Mouse (Mus musculus) CH12.LX (cell line): ENCODE results near the gene Mtg1. TPM values are rescaled to one million over a fixed set of nuclear protein-coding genes. Genes with fewer than 3 reads are reported as not detected.

Experiments
- DNase-seq: peaks from one replicate; pipeline ENCODE4 v3.0.0-alpha.2; 2013; ENCODE audit errors: extremely low read depth
- H3K27ac ChIP-seq: 2 replicates; pipeline ENCODE4 v1.5.1; 2012; ENCODE audit warnings: low read depth, mild to moderate bottlenecking, control low read depth, moderate library complexity; ENCODE audit not compliant: insufficient read depth
- H3K27me3 ChIP-seq: replicated peaks from 2 replicates; pipeline ENCODE3; 2012; ENCODE audit warnings: inconsistent platforms
- H3K36me3 ChIP-seq, 2 experiments: replicated peaks in 1 of 2; 2 replicates each; pipeline versions ENCODE3 to v1.6.1; 2012; ENCODE audit warnings: inconsistent platforms in 1 of 2, low read length in 1 of 2, mild to moderate bottlenecking in 1 of 2, mixed read lengths in 1 of 2, moderate library complexity in 1 of 2; ENCODE audit not compliant: control insufficient read depth in 1 of 2, insufficient read depth in 1 of 2
- H3K4me1 ChIP-seq, 2 experiments: 2 replicates each; pipeline ENCODE4 v1.6.1; 2012; ENCODE audit warnings: inconsistent platforms in 1 of 2, moderate library complexity in 1 of 2; ENCODE audit not compliant: insufficient read depth in 2 of 2, control insufficient read depth in 1 of 2
- H3K4me2 ChIP-seq: 2 replicates; pipeline ENCODE4 v1.6.1; 2012; ENCODE audit warnings: low read depth, mild to moderate bottlenecking, control low read depth; ENCODE audit not compliant: poor library complexity, insufficient read depth, severe bottlenecking
- H3K4me3 ChIP-seq, 3 experiments: fragments of 150-350 bp in 1 of 3; sonication (generic) in 1 of 3; replicated peaks in 1 of 3; 2 replicates each; pipeline versions ENCODE3 to v1.5.1; 2011 to 2012; ENCODE audit warnings: low read depth in 2 of 3, low read length in 2 of 3, mild to moderate bottlenecking in 2 of 3, moderate library complexity in 2 of 3, control low read depth in 1 of 3, improper control_type of control experiment in 1 of 3, inconsistent platforms in 1 of 3, mixed read lengths in 1 of 3; ENCODE audit not compliant: poor library complexity in 1 of 3
- H3K79me2 ChIP-seq: replicated peaks from 2 replicates; pipeline ENCODE4 v1.6.1; 2012; ENCODE audit warnings: mild to moderate bottlenecking, moderate library complexity; ENCODE audit not compliant: control insufficient read depth, poor library complexity, insufficient read depth, severe bottlenecking; ENCODE audit errors: extremely low read depth
- H3K9ac ChIP-seq: 2 replicates; pipeline ENCODE4 v1.6.1; 2012; ENCODE audit warnings: low read depth, mild to moderate bottlenecking, control low read depth, moderate library complexity; ENCODE audit not compliant: insufficient read depth
- H3K9me3 ChIP-seq: replicated peaks from 2 replicates; pipeline ENCODE3; 2012; ENCODE audit warnings: low read length, inconsistent platforms, mixed read lengths
- BHLHE40 ChIP-seq: IDR thresholded peaks from 2 replicates; pipeline ENCODE4 v1.6.1; 2011; ENCODE audit warnings: mild to moderate bottlenecking, low read depth, low read length, improper control_type of control experiment
- CHD1 ChIP-seq: IDR thresholded peaks from 2 replicates; pipeline ENCODE4 v1.6.1; 2012; ENCODE audit warnings: low read depth, low read length, improper control_type of control experiment, inconsistent platforms
- CHD2 ChIP-seq: IDR thresholded peaks from 2 replicates; pipeline ENCODE4 v1.6.1; 2011; ENCODE audit warnings: low read length, improper control_type of control experiment
- ELF1 ChIP-seq: IDR thresholded peaks from 2 replicates; pipeline ENCODE4 v1.6.1; 2014; ENCODE audit warnings: low read depth, mild to moderate bottlenecking, inconsistent platforms, low read length, improper control_type of control experiment
- GABPA ChIP-seq: IDR thresholded peaks from 2 replicates; pipeline ENCODE4 v1.6.1; 2012; ENCODE audit warnings: low read depth, low read length, improper control_type of control experiment, inconsistent platforms; ENCODE audit not compliant: insufficient replicate concordance
- HCFC1 ChIP-seq: IDR thresholded peaks from 2 replicates; pipeline ENCODE4 v1.6.1; 2012; ENCODE audit warnings: low read depth, mild to moderate bottlenecking, inconsistent platforms, low read length, improper control_type of control experiment
- IRF4 ChIP-seq: IDR thresholded peaks from 2 replicates; pipeline ENCODE4 v1.6.1; 2014; ENCODE audit warnings: low read depth, mild to moderate bottlenecking, inconsistent platforms, low read length, improper control_type of control experiment
- JUN ChIP-seq: IDR thresholded peaks from 2 replicates; pipeline ENCODE4 v1.6.1; 2011; ENCODE audit warnings: low read depth, mild to moderate bottlenecking, low read length, improper control_type of control experiment, moderate library complexity; ENCODE audit not compliant: insufficient read depth
- JUND ChIP-seq: conservative IDR thresholded peaks from 2 replicates; pipeline ENCODE4 v1.6.1; 2011; ENCODE audit warnings: low read depth, low read length, improper control_type of control experiment
- KAT2A ChIP-seq: IDR thresholded peaks from 2 replicates; pipeline ENCODE4 v1.6.1; 2012; ENCODE audit warnings: low read length, improper control_type of control experiment, inconsistent platforms; ENCODE audit not compliant: insufficient replicate concordance
- MAX ChIP-seq: IDR thresholded peaks from 2 replicates; pipeline ENCODE4 v1.6.1; 2011; ENCODE audit warnings: low read length, improper control_type of control experiment
- MAZ ChIP-seq: IDR thresholded peaks from 2 replicates; pipeline ENCODE4 v1.6.1; 2012; ENCODE audit warnings: low read depth, mild to moderate bottlenecking, inconsistent platforms, low read length, improper control_type of control experiment, moderate library complexity
- MEF2A ChIP-seq: IDR thresholded peaks from 2 replicates; pipeline ENCODE4 v1.6.1; 2014; ENCODE audit warnings: low read depth, mild to moderate bottlenecking, inconsistent platforms, low read length, improper control_type of control experiment, borderline replicate concordance
- MXI1 ChIP-seq: IDR thresholded peaks from 2 replicates; pipeline ENCODE4 v1.6.1; 2011; ENCODE audit warnings: mild to moderate bottlenecking, low read depth, low read length, improper control_type of control experiment
- MYC ChIP-seq: IDR thresholded peaks from 2 replicates; pipeline ENCODE4 v1.6.1; 2011; ENCODE audit warnings: low read depth, mild to moderate bottlenecking, improper control_type of control experiment, low read length
- NELFE ChIP-seq: IDR thresholded peaks from 2 replicates; pipeline ENCODE4 v1.6.1; 2011; ENCODE audit warnings: low read depth, low read length, improper control_type of control experiment
- PAX5 ChIP-seq: IDR thresholded peaks from 2 replicates; pipeline ENCODE4 v1.6.1; 2012; ENCODE audit warnings: low read length, inconsistent platforms, mixed read lengths
- POLR2A ChIP-seq: IDR thresholded peaks from 2 replicates; pipeline ENCODE4 v1.6.1; 2011; ENCODE audit warnings: low read depth, mild to moderate bottlenecking, improper control_type of control experiment, low read length
- POLR2AphosphoS2 ChIP-seq: IDR thresholded peaks from 2 replicates; pipeline ENCODE4 v1.6.1; 2011; ENCODE audit warnings: low read depth, low read length, improper control_type of control experiment
- RAD21 ChIP-seq: IDR thresholded peaks from 2 replicates; pipeline ENCODE4 v1.6.1; 2011; ENCODE audit warnings: low read depth, mild to moderate bottlenecking, low read length, improper control_type of control experiment, moderate library complexity
- SIN3A ChIP-seq: IDR thresholded peaks from 2 replicates; pipeline ENCODE4 v1.6.1; 2012; ENCODE audit warnings: low read length, improper control_type of control experiment, inconsistent platforms
- SMC3 ChIP-seq: IDR thresholded peaks from 2 replicates; pipeline ENCODE4 v1.6.1; 2011; ENCODE audit warnings: low read depth, low read length, improper control_type of control experiment
- TCF12 ChIP-seq: IDR thresholded peaks from 2 replicates; pipeline ENCODE4 v1.6.1; 2014; ENCODE audit warnings: low read depth, mild to moderate bottlenecking, inconsistent platforms, low read length, improper control_type of control experiment
- UBTF ChIP-seq: IDR thresholded peaks from 2 replicates; pipeline ENCODE4 v1.6.1; 2012; ENCODE audit warnings: low read depth, mild to moderate bottlenecking, inconsistent platforms, low read length, improper control_type of control experiment, moderate library complexity
- USF1 ChIP-seq: IDR thresholded peaks from 2 replicates; pipeline ENCODE4 v1.6.1; 2014; ENCODE audit warnings: low read depth, mild to moderate bottlenecking, inconsistent platforms, low read length, improper control_type of control experiment
- USF2 ChIP-seq: conservative IDR thresholded peaks from 2 replicates; pipeline ENCODE4 v1.6.1; 2011; ENCODE audit warnings: low read depth, low read length, improper control_type of control experiment
- ZC3H11A ChIP-seq: IDR thresholded peaks from 2 replicates; pipeline ENCODE4 v1.6.1; 2012; ENCODE audit warnings: low read depth, mild to moderate bottlenecking, inconsistent platforms, low read length, improper control_type of control experiment
- ZKSCAN1 ChIP-seq: IDR thresholded peaks from 2 replicates; pipeline ENCODE4 v1.6.1; 2012; ENCODE audit warnings: low read depth, inconsistent platforms, low read length, improper control_type of control experiment, borderline replicate concordance
- ZMIZ1 ChIP-seq: IDR thresholded peaks from 2 replicates; pipeline ENCODE4 v1.6.1; 2012; ENCODE audit warnings: low read depth, mild to moderate bottlenecking, inconsistent platforms, low read length, improper control_type of control experiment
- dilution Hi-C: fragments of 300-500 bp; cut with MboI; formaldehyde crosslinking; loops from 2 replicates; pipeline ENCODE4 v1.14.3; 2020; ENCODE audit warnings: low sequenced_read_pairs; ENCODE audit not compliant: extremely low pct_unique_long_range_greater_than_20kb, extremely low pct_ligation_motif_present
- in situ Hi-C: fragments of 300-500 bp; cut with MboI; formaldehyde crosslinking; loops from 3 replicates; pipeline ENCODE4 v1.14.3; 2019; ENCODE audit warnings: low sequenced_read_pairs, low pct_ligation_motif_present, low pct_unique_long_range_greater_than_20kb, mixed read lengths
- polyA plus RNA-seq: library from polyadenylated mRNA; unstranded; fragments of >175 nt; gene quantifications from 2 replicates; pipeline ENCODE4 v1.2.1, GENCODE M21; 2012; ENCODE audit warnings: low read depth; ENCODE audit not compliant: insufficient read length
- total RNA-seq, 2 experiments: library from RNA; depleted of rRNA; stranded (reverse); fragments of 300-350 nt in 1 of 2; fragments of >200 nt in 1 of 2; gene quantifications; 2 replicates each; pipeline ENCODE4 v1.2.3; 2012 to 2014

The Mtg1 gene
- total and polyA plus RNA-seq, 3 experiments, result 26.6 to 39.8 (median 29.4) TPM

DNA sequence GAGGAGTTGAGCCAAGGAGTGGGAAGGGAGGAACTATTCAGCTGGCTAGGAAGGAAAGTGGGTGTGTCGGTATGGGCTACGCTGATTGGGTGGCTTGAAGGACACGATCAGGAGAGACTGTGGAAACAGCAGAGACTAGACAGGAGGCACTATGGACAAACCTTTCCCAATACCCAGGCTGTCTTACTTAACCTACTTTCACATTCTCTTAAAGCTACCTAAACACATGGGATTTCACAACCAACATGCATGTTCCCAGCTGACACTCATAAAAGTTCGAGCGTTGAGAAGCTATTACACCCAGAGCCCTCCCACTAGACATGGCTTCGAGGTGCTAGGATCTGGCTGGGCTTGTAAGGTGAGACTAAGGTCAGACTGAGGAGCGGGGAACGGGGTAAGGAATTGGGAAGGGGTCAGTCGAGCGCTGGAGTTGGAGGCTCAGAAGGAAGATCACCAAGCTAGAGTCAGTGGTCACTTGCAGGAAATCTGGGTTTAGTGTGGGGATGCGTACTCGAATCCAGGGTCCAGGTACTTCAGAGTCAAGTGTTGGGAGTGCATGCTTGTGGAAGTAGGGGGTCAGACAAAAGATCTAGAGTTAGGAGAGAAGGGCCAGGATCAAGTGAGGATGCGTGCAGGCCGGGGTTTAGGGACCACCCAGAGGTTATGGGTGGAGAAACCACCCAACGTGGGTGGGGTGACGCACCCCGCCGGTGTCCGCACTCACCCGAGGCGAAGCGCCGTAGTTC, 21.6 kb upstream of the Mtg1 start, which contains the start of gene Paox:
TSS of gene Paox (plus strand) at position 217 of the 746 bp plus-strand sequence.
- H3K4me3 ChIP-seq, result peak within 1 kb of the TSS; percentile 73 to 97 (median 83)
- dilution Hi-C loops (no loop called here), in situ Hi-C loops (no loop called here)
- peak within 1 kb of the TSS; percentile 96 for H3K9ac ChIP-seq
- peak; percentile 62; the same call in 1 of the 2 replicates for TF ChIP-seq SIN3A
- no peak for TF ChIP-seq ZC3H11A
- H3K4me2 ChIP-seq, result peak within 1 kb of the TSS; percentile 83
- DNase-seq, result no peak
- H3K27me3 ChIP-seq, result no peaks in the 10 kb centered on the region
- no peaks in the 10 kb centered on the region for H3K9me3 ChIP-seq
- H3K79me2 ChIP-seq, result peaks cover 2% of the 10 kb centered on the region
- peaks cover 16 to 33% of the 10 kb centered on the region in 2 experiments for H3K36me3 ChIP-seq
- peaks cover 7 to 41% of the 10 kb centered on the region in 2 experiments; a peak in 3 of 4 replicates for H3K4me1 ChIP-seq
- peak within 1 kb of the TSS; percentile 84 for H3K27ac ChIP-seq

DNA sequence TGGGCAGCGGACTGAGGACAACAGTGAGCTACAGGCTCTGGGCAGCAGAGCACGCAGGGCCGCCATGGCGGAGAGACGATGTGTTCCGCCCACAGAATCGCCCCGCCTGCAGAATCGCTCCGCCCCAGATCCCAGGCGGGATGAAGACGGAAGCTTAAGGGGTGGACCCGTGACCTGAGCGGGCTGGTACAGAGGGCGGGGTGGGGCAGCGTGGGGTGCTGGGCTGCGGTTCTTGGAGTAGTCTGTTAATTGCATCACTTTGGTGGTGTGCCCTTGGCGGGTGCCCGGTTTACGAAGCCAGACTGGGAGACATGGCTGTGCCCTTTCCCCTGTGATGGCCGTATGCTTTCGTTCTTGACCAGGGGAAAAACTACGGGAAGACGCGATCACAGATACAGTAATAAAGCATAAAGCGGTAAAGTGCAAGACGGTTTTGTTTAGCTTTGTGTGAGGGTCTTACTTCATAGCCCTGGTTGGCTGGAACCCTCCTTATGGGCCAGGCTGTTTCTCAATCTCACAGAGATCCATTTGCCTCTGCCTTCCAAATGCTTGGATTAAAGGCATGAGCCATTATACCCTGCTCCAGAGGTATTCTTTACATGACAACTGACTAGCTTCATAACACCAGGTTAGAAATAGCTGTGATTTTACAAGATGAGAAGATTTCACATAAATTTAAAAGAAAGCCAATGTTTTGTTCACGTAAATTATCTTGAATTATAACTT, 20.9 kb upstream of the Mtg1 start, which contains the start of gene Echs1:
TSS of gene Echs1 (minus strand) at position 148 of the 726 bp plus-strand sequence.
- H3K4me3 ChIP-seq, result peak within 1 kb of the TSS; percentile 73 to 97 (median 83)
- in situ Hi-C loops (no loop called here), dilution Hi-C loops (no loop called here)
- peaks cover 2% of the 10 kb centered on the region for H3K79me2 ChIP-seq
- H3K27ac ChIP-seq, result peak within 1 kb of the TSS; percentile 84
- peaks cover 9 to 46% of the 10 kb centered on the region in 2 experiments; a peak in 3 of 4 replicates for H3K4me1 ChIP-seq
- peak; percentile 93 for DNase-seq
- H3K36me3 ChIP-seq, result peaks cover 11 to 27% of the 10 kb centered on the region in 2 experiments
- no peaks in the 10 kb centered on the region for H3K27me3 ChIP-seq
- H3K9me3 ChIP-seq, result no peaks in the 10 kb centered on the region
- peak within 1 kb of the TSS; percentile 83 for H3K4me2 ChIP-seq
- peak within 1 kb of the TSS; percentile 96 for H3K9ac ChIP-seq
- TF ChIP-seq MAZ (peak; percentile 82; the same call in 1 of the 2 replicates), CHD2 (peak; percentile 60), ZC3H11A (no peak), HCFC1 (peak; percentile 39; the same call in 1 of the 2 replicates), USF1 (peak; percentile 62), POLR2AphosphoS2 (no peak; the same call in 1 of the 2 replicates), JUND (no peak), MYC (peak; percentile 51; the same call in 1 of the 2 replicates), RAD21 (no peak), ELF1 (peak; percentile 77), IRF4 (0 out of 2 replicates have a peak, but pooled peaks have one; percentile 59), ZKSCAN1 (no peak), USF2 (no peak; the same call in 1 of the 2 replicates), MEF2A (peak; percentile 41; the same call in 1 of the 2 replicates), JUN (no peak), GABPA (no peak), POLR2A (peak; percentile 86), MAX (peak; percentile 66; the same call in 1 of the 2 replicates), NELFE (peak; percentile 89), PAX5 (no peak), SMC3 (no peak), BHLHE40 (peak; percentile 73), CHD1 (no peak), KAT2A (no peak), TCF12 (peak; percentile 65), MXI1 (peak; percentile 65), ZMIZ1 (peak; percentile 83), UBTF (no peak)
